Mouse (Mus musculus) lung, embryonic 14.5 days (tissue): Measurements from ENCODE around the gene Elavl4. TPM values are rescaled to one million over a fixed set of nuclear protein-coding genes. Genes with fewer than 3 reads are reported as not detected.

Experiments used
- ATAC-seq: fragments of 200-750 bp; cut with Nextera tagmentation; 2 replicates; pipeline ENCODE4 v1.8.0; 2017; ENCODE audit warnings: mild to moderate bottlenecking, moderate TSS enrichment, moderate library complexity; ENCODE audit not compliant: insufficient read depth
- DNase-seq: peaks from one replicate; pipeline ENCODE4 v3.0.0-alpha.2; 2015
- H3K27ac ChIP-seq: fragments of 300-500 bp; sonication (generic); 2 replicates; pipeline ENCODE4 v1.5.1; 2014; ENCODE audit warnings: low read depth, mild to moderate bottlenecking, moderate library complexity
- H3K27me3 ChIP-seq: fragments of 300-500 bp; sonication (generic); 2 replicates; pipeline ENCODE4 v1.6.1; 2014; ENCODE audit warnings: low read length, control low read depth; ENCODE audit not compliant: insufficient read depth
- H3K36me3 ChIP-seq: fragments of 300-500 bp; sonication (generic); 2 replicates; pipeline ENCODE4 v1.6.1; 2014; ENCODE audit warnings: control low read depth; ENCODE audit not compliant: insufficient read depth
- H3K4me1 ChIP-seq: fragments of 300-500 bp; sonication (generic); 2 replicates; pipeline ENCODE4 v1.6.1; 2014; ENCODE audit warnings: antibody characterized with exemption, control low read depth; ENCODE audit not compliant: insufficient read depth
- H3K4me2 ChIP-seq: fragments of 300-500 bp; sonication (generic); 2 replicates; pipeline ENCODE4 v1.6.1; 2014; ENCODE audit warnings: mild to moderate bottlenecking
- H3K4me3 ChIP-seq: fragments of 300-500 bp; sonication (generic); 2 replicates; pipeline ENCODE4 v1.5.1; 2014; ENCODE audit warnings: low read depth, low read length
- H3K9ac ChIP-seq: fragments of 300-500 bp; sonication (generic); 2 replicates; pipeline ENCODE4 v1.6.1; 2014
- H3K9me3 ChIP-seq: fragments of 300-500 bp; sonication (generic); 2 replicates; pipeline ENCODE4 v1.6.1; 2016; ENCODE audit warnings: low read depth, low read length, control low read depth
- CTCF ChIP-seq: IDR thresholded peaks from 2 replicates; pipeline ENCODE4 v1.5.1; 2016; ENCODE audit warnings: antibody characterized with exemption, low read depth
- WGBS: fragments of 180-500 bp; shearing (Covaris S2); extraction: QIAGEN DNeasy Blood & Tissue Kit; methylation state at CpG from one replicate; pipeline ENCODE4 v1.1.7; 2014; 5-methylcytosine and 5-hydroxymethylcytosine counted together
- polyA plus RNA-seq: library from polyadenylated mRNA; unstranded; fragments of >200 nt; fragmentation: Nextera tagmentation; extraction: Ambion mirVana; gene quantifications from 2 replicates; pipeline ENCODE4 v1.2.1, GENCODE M21; 2014

Elavl4 gene
- polyA plus RNA-seq, 1 experiment from 2014 or later: 1.9 TPM

- Histone ChIP-seq H3K27ac (no peak overlapping the region), H3K4me1 (no peaks in the 10 kb centered on the region), H3K27me3 (no peaks in the 10 kb centered on the region), H3K9ac (no peak overlapping the region), H3K4me3 (no peak overlapping the region), H3K36me3 (no peaks in the 10 kb centered on the region), H3K9me3 (no peaks in the 10 kb centered on the region), H3K4me2 (no peak overlapping the region)
- TF ChIP-seq CTCF: no peak
- 61% methylated on average over 5 of the region's 5 CpGs for WGBS
- no peak for DNase-seq
- no peak for ATAC-seq
Measured at GRCm38 (mm10) chr4:110172028-110172427, 179.7 kb downstream of the Elavl4 start.

- H3K36me3 ChIP-seq: no peaks in the 10 kb centered on the region
- H3K4me1 ChIP-seq: no peaks in the 10 kb centered on the region
- no peaks in the 10 kb centered on the region for H3K9me3 ChIP-seq
- H3K4me2 ChIP-seq: no peak overlapping the region
- H3K4me3 ChIP-seq: no peak overlapping the region
- no peak for TF ChIP-seq CTCF
- H3K27me3 ChIP-seq: no peaks in the 10 kb centered on the region
- ATAC-seq (no peak), DNase-seq (no peak)
- 77% methylated on average over 5 of the region's 5 CpGs for WGBS
- H3K9ac ChIP-seq: no peak overlapping the region
- no peak overlapping the region for H3K27ac ChIP-seq
Measured at GRCm38 (mm10) chr4:110165217-110165616, 186.5 kb downstream of the Elavl4 start.

GRCm38 (mm10) chr4:110161600-110161999, 190.1 kb downstream of the Elavl4 start:
- Histone ChIP-seq H3K9me3 (no peaks in the 10 kb centered on the region), H3K36me3 (no peaks in the 10 kb centered on the region), H3K27ac (no peak overlapping the region), H3K9ac (no peak overlapping the region), H3K4me3 (no peak overlapping the region), H3K4me1 (no peaks in the 10 kb centered on the region), H3K27me3 (no peaks in the 10 kb centered on the region), H3K4me2 (no peak overlapping the region)
- 63% methylated on average over 3 of the region's 3 CpGs for WGBS
- TF ChIP-seq CTCF: no peak
- no peak for DNase-seq
- no peak for ATAC-seq

- 47% methylated on average over 3 of the region's 3 CpGs for WGBS
- no peak for TF ChIP-seq CTCF
Measured at GRCm38 (mm10) chr4:110157515-110158159, 194.1 kb downstream of the Elavl4 start.

GRCm38 (mm10) chr4:110155954-110156353, 195.8 kb downstream of the Elavl4 start:
- H3K9me3 ChIP-seq: no peaks in the 10 kb centered on the region
- H3K4me3 ChIP-seq: no peak overlapping the region
- no peak overlapping the region for H3K27ac ChIP-seq
- ATAC-seq (no peak), DNase-seq (no peak)
- no peaks in the 10 kb centered on the region for H3K27me3 ChIP-seq
- TF ChIP-seq CTCF: no peak
- WGBS: 73% methylated on average over 2 of the region's 2 CpGs
- H3K9ac ChIP-seq: no peak overlapping the region
- H3K4me1 ChIP-seq: no peaks in the 10 kb centered on the region
- no peaks in the 10 kb centered on the region for H3K36me3 ChIP-seq
- no peak overlapping the region for H3K4me2 ChIP-seq

More at GRCm38 (mm10) chr4:110157515-110158159, 194.1 kb downstream of the Elavl4 start:
- no peaks in the 10 kb centered on the region for H3K4me1 ChIP-seq
- no peak overlapping the region for H3K4me3 ChIP-seq
- H3K9me3 ChIP-seq: no peaks in the 10 kb centered on the region
- DNase-seq (peak; percentile 11), ATAC-seq (peak; percentile 80)
- H3K27me3 ChIP-seq: no peaks in the 10 kb centered on the region
- H3K4me2 ChIP-seq: no peak overlapping the region
- H3K27ac ChIP-seq: no peak overlapping the region
- no peaks in the 10 kb centered on the region for H3K36me3 ChIP-seq
- no peak overlapping the region for H3K9ac ChIP-seq

Other genes starting within 250 kb of the Elavl4 start
- 0.16 and 0.34 TPM in 2 replicates for gene Agbl4, start 45.8 kb upstream of the Elavl4 start, polyA plus RNA-seq